Mouse (Mus musculus) bone marrow, adult 2 months (tissue): ENCODE results near the gene Ubap1. TPM values are rescaled to one million over a fixed set of nuclear protein-coding genes. Genes with fewer than 3 reads are reported as not detected.

Source experiments
- H3K27ac ChIP-seq: fragments of 200-500 bp; 2 replicates; pipeline ENCODE4 v1.5.1; 2012; ENCODE audit warnings: low read depth, mild to moderate bottlenecking, control low read depth, inconsistent platforms, low read length; ENCODE audit not compliant: control insufficient read depth, poor library complexity, insufficient read depth
- H3K4me1 ChIP-seq: fragments of 200-500 bp; 2 replicates; pipeline ENCODE4 v1.6.1; 2011; ENCODE audit warnings: low read length; ENCODE audit not compliant: control insufficient read depth, insufficient read depth
- H3K4me3 ChIP-seq: fragments of 200-500 bp; replicated peaks from 2 replicates; pipeline ENCODE3; 2011; ENCODE audit warnings: mild to moderate bottlenecking, low read depth, low read length, control low read depth; ENCODE audit not compliant: control insufficient read depth
- CTCF ChIP-seq: fragments of 200-500 bp; IDR thresholded peaks from 2 replicates; pipeline ENCODE4 v1.5.1; 2011; ENCODE audit warnings: low read length, control low read depth; ENCODE audit not compliant: control insufficient read depth, insufficient read depth
- POLR2A ChIP-seq: fragments of 200-500 bp; IDR thresholded peaks from 2 replicates; pipeline ENCODE4 v1.6.1; 2011; ENCODE audit warnings: low read depth, mild to moderate bottlenecking, control low read depth, low read length, borderline replicate concordance; ENCODE audit not compliant: control insufficient read depth
- WGBS: fragments of 180-500 bp; shearing (Covaris S2); methylation state at CpG from one replicate; pipeline ENCODE4 v1.1.7; 2018; 5-methylcytosine and 5-hydroxymethylcytosine counted together
- polyA plus RNA-seq: library from polyadenylated mRNA; stranded (reverse); fragments of >200 nt; gene quantifications from 2 replicates; pipeline ENCODE4 v1.2.4, GENCODE M21; 2011; ENCODE audit warnings: low replicate concordance; ENCODE audit not compliant: missing spikeins, insufficient read depth, insufficient read length

The Ubap1 gene
- polyA plus RNA-seq, 1 experiment, result 67.8 TPM

GRCm38 (mm10) chr4:41406597-41406996 is 57.8 kb downstream of the Ubap1 start:
- WGBS, result 91% methylated on average over 9 of the region's 9 CpGs
- no peak overlapping the region for H3K27ac ChIP-seq
- no peak overlapping the region for H3K4me3 ChIP-seq
- no peaks in the 10 kb centered on the region for H3K4me1 ChIP-seq
- TF ChIP-seq POLR2A (no peak), CTCF (no peak)

GRCm38 (mm10) chr4:41407353-41407752 is 58.6 kb downstream of the Ubap1 start:
- Histone ChIP-seq H3K27ac (no peak overlapping the region), H3K4me3 (no peak overlapping the region), H3K4me1 (no peaks in the 10 kb centered on the region)
- WGBS, result 78% methylated on average over 2 of the region's 2 CpGs
- TF ChIP-seq CTCF (no peak), POLR2A (no peak)

- no peak overlapping the region for H3K4me3 ChIP-seq
- no peak for TF ChIP-seq POLR2A
- TF ChIP-seq CTCF, result no peak
- no peaks in the 10 kb centered on the region for H3K4me1 ChIP-seq
- no peak overlapping the region for H3K27ac ChIP-seq
- 91% methylated on average over 1 of the region's 1 CpGs for WGBS
These were observed 60.5 kb downstream of the Ubap1 start for GRCm38 (mm10) chr4:41409341-41409740.

- no peak overlapping the region for H3K27ac ChIP-seq
- TF ChIP-seq CTCF (no peak), POLR2A (no peak)
- H3K4me1 ChIP-seq, result no peaks in the 10 kb centered on the region
- H3K4me3 ChIP-seq, result no peak overlapping the region
These were observed 68.2 kb downstream of the Ubap1 start for GRCm38 (mm10) chr4:41416966-41417365.

- TF ChIP-seq POLR2A (no peak), CTCF (no peak)
- WGBS, result 83% methylated on average over 5 of the region's 5 CpGs
- Histone ChIP-seq H3K4me3 (no peak overlapping the region), H3K4me1 (no peaks in the 10 kb centered on the region), H3K27ac (no peak overlapping the region)
These were observed 90.1 kb downstream of the Ubap1 start for GRCm38 (mm10) chr4:41438931-41439330.

Other genes starting within 250 kb of the Ubap1 start
- 7.5 and 10.0 TPM in 2 replicates for gene Nol6, start 224.5 kb upstream of the Ubap1 start, polyA plus RNA-seq
- gene Ube2r2, start 213.3 kb upstream of the Ubap1 start, polyA plus RNA-seq, result 41.2 and 44.4 TPM in 2 replicates
- 30.9 and 64.5 TPM in 2 replicates for gene Ubap2, start 73.9 kb upstream of the Ubap1 start, polyA plus RNA-seq
- gene Dcaf12, start 34.1 kb upstream of the Ubap1 start, polyA plus RNA-seq, result 76.7 and 82.1 TPM in 2 replicates
- 11.5 and 17.6 TPM in 2 replicates for gene Kif24, start 115.9 kb downstream of the Ubap1 start, polyA plus RNA-seq
- gene Nudt2, start 116.2 kb downstream of the Ubap1 start, polyA plus RNA-seq, result 3.0 and 3.9 TPM in 2 replicates
- gene AI464131, start 154.1 kb downstream of the Ubap1 start, polyA plus RNA-seq, result 0.31 TPM in 1 of 2 replicates, not detected in the other
- not detected in 2 replicates for gene 1110017D15Rik, start 168.3 kb downstream of the Ubap1 start, polyA plus RNA-seq
- 6.9 and 17.8 TPM in 2 replicates for gene Fam219a, start 220.5 kb downstream of the Ubap1 start, polyA plus RNA-seq
- not detected in 2 replicates for gene Dnaic1, start 220.8 kb downstream of the Ubap1 start, polyA plus RNA-seq